Mouse (Mus musculus): ENCODE measurements around the gene Slc44a5. TPM values are rescaled to one million over a fixed set of nuclear protein-coding genes. Genes with fewer than 3 reads are reported as not detected.

Slc44a5 gene
- total RNA-seq, 2 experiments from 2014 or later = 18.9 to 23.0 TPM

- intact Hi-C loops (cut with DNase I) = no loop called here
Measured at GRCm38 (mm10) chr3:154092466-154092865, 119.2 kb downstream of the Slc44a5 start.

GRCm38 (mm10) chr3:154093745-154094322 lies 120.6 kb downstream of the Slc44a5 start:
- DNase-seq = no peak
- intact Hi-C loops (cut with DNase I) = no loop called here

More at GRCm38 (mm10) chr3:154092466-154092865, 119.2 kb downstream of the Slc44a5 start:
- DNase-seq = no peak

GRCm38 (mm10) chr3:154101671-154102070 lies 128.4 kb downstream of the Slc44a5 start:
- intact Hi-C loops (cut with DNase I) = no loop called here
- DNase-seq = no peak

GRCm38 (mm10) chr3:154110528-154110927 lies 137.3 kb downstream of the Slc44a5 start:
- intact Hi-C loops (cut with DNase I) = no loop called here
- DNase-seq = no peak

- intact Hi-C loops (cut with DNase I) = no loop called here
- peak; percentile 22 for DNase-seq
Measured at GRCm38 (mm10) chr3:154111221-154111620, 138.0 kb downstream of the Slc44a5 start.

GRCm38 (mm10) chr3:154114991-154115390 lies 141.8 kb downstream of the Slc44a5 start:
- intact Hi-C loops (cut with DNase I) = no loop called here
- no peak for DNase-seq

GRCm38 (mm10) chr3:154115478-154115877 lies 142.2 kb downstream of the Slc44a5 start:
- DNase-seq = no peak
- intact Hi-C loops (cut with DNase I) = no loop called here

GRCm38 (mm10) chr3:154116000-154116399 lies 142.8 kb downstream of the Slc44a5 start:
- DNase-seq = no peak
- intact Hi-C loops (cut with DNase I) = no loop called here

GRCm38 (mm10) chr3:154118992-154119603 lies 145.9 kb downstream of the Slc44a5 start:
- DNase-seq = peak; percentile 7

GRCm38 (mm10) chr3:154122531-154122930 lies 149.3 kb downstream of the Slc44a5 start:
- intact Hi-C loops (cut with DNase I) = no loop called here
- DNase-seq = no peak

More at GRCm38 (mm10) chr3:154118992-154119603, 145.9 kb downstream of the Slc44a5 start:
- intact Hi-C loops (cut with DNase I) = no loop called here

- intact Hi-C loops (cut with DNase I) = no loop called here
- no peak for DNase-seq
Measured at GRCm38 (mm10) chr3:154124890-154125575, 151.8 kb downstream of the Slc44a5 start.

- no peak for DNase-seq
- intact Hi-C loops (cut with DNase I) = no loop called here
Measured at GRCm38 (mm10) chr3:154125768-154126376, 152.6 kb downstream of the Slc44a5 start.

- no peak for DNase-seq
- intact Hi-C loops (cut with DNase I) = no loop called here
Measured at GRCm38 (mm10) chr3:154127246-154127645, 154.0 kb downstream of the Slc44a5 start.

- intact Hi-C loops (cut with DNase I) = no loop called here
- peak; percentile 21 for DNase-seq
Measured at GRCm38 (mm10) chr3:154129036-154129435, 155.8 kb downstream of the Slc44a5 start.

- no peak for DNase-seq
- intact Hi-C loops (cut with DNase I) = no loop called here
Measured at GRCm38 (mm10) chr3:154130431-154131114, 157.3 kb downstream of the Slc44a5 start.

GRCm38 (mm10) chr3:154133986-154134385 lies 160.8 kb downstream of the Slc44a5 start:
- DNase-seq = peak; percentile 17
- intact Hi-C loops (cut with DNase I) = no loop called here

GRCm38 (mm10) chr3:154134701-154135100 lies 161.5 kb downstream of the Slc44a5 start:
- intact Hi-C loops (cut with DNase I) = no loop called here
- no peak for DNase-seq

- intact Hi-C loops (cut with DNase I) = no loop called here
- DNase-seq = no peak
Measured at GRCm38 (mm10) chr3:154136501-154136900, 163.3 kb downstream of the Slc44a5 start.

GRCm38 (mm10) chr3:154141346-154141745 lies 168.1 kb downstream of the Slc44a5 start:
- no peak for DNase-seq
- intact Hi-C loops (cut with DNase I) = no loop called here

GRCm38 (mm10) chr3:154142618-154143017 lies 169.4 kb downstream of the Slc44a5 start:
- intact Hi-C loops (cut with DNase I) = no loop called here
- no peak for DNase-seq

GRCm38 (mm10) chr3:154145750-154146149 lies 172.5 kb downstream of the Slc44a5 start:
- intact Hi-C loops (cut with DNase I) = no loop called here
- DNase-seq = no peak
